Mouse (Mus musculus): Measurements from ENCODE around the gene Ppm1d.

The Ppm1d gene

GRCm38 (mm10) chr11:85310713-85311574 is at the start of gene Ppm1d:
Gene Ppm1d (plus strand): TSS chr11:85311244.
- DNase-seq (ENCODE audit: low spot score in 2 of 2) = peak; percentile 85 to 97

GRCm38 (mm10) chr11:85264635-85265034 is 46.4 kb upstream of the Ppm1d start:
- DNase-seq (ENCODE audit: low spot score in 2 of 2) = no peak

- DNase-seq (ENCODE audit: low spot score in 2 of 2) = no peak
Measured at GRCm38 (mm10) chr11:85267393-85267792, 43.7 kb upstream of the Ppm1d start.

- peak in 1 of 2 experiments; percentile 17 for DNase-seq (ENCODE audit: low spot score in 2 of 2)
Measured at GRCm38 (mm10) chr11:85270631-85271030, 40.4 kb upstream of the Ppm1d start.

GRCm38 (mm10) chr11:85273299-85273698 is 37.7 kb upstream of the Ppm1d start:
- no peak for DNase-seq (ENCODE audit: low spot score in 2 of 2)

- DNase-seq (ENCODE audit: low spot score in 2 of 2) = no peak
Measured at GRCm38 (mm10) chr11:85275151-85275550, 35.9 kb upstream of the Ppm1d start.

GRCm38 (mm10) chr11:85277609-85278008 is 33.4 kb upstream of the Ppm1d start:
- DNase-seq (ENCODE audit: low spot score in 2 of 2) = no peak

GRCm38 (mm10) chr11:85278175-85278574 is 32.9 kb upstream of the Ppm1d start:
- DNase-seq (ENCODE audit: low spot score in 2 of 2) = no peak

GRCm38 (mm10) chr11:85281219-85281878 is 29.7 kb upstream of the Ppm1d start:
- no peak for DNase-seq (ENCODE audit: low spot score in 2 of 2)

- DNase-seq (ENCODE audit: low spot score in 2 of 2) = no peak
Measured at GRCm38 (mm10) chr11:85297953-85298352, 13.1 kb upstream of the Ppm1d start.

- DNase-seq (ENCODE audit: low spot score in 2 of 2) = no peak
Measured at GRCm38 (mm10) chr11:85299880-85300279, 11.2 kb upstream of the Ppm1d start.

GRCm38 (mm10) chr11:85301161-85301560 is 9.9 kb upstream of the Ppm1d start:
- DNase-seq (ENCODE audit: low spot score in 2 of 2) = no peak

GRCm38 (mm10) chr11:85301836-85302235 is 9.2 kb upstream of the Ppm1d start:
- DNase-seq (ENCODE audit: low spot score in 2 of 2) = no peak

GRCm38 (mm10) chr11:85306577-85307260 is 4.3 kb upstream of the Ppm1d start:
- no peak for DNase-seq (ENCODE audit: low spot score in 2 of 2)

GRCm38 (mm10) chr11:85308799-85309198 is 2.2 kb upstream of the Ppm1d start:
- DNase-seq (ENCODE audit: low spot score in 2 of 2) = no peak

- DNase-seq (ENCODE audit: low spot score in 2 of 2) = no peak
Measured at GRCm38 (mm10) chr11:85310407-85310712, 684 bp upstream of the Ppm1d start.

GRCm38 (mm10) chr11:85311645-85312490 is 824 bp downstream of the Ppm1d start:
- peak in 1 of 2 experiments; percentile 44 for DNase-seq (ENCODE audit: low spot score in 2 of 2)

- peak; percentile 43 to 67 for DNase-seq (ENCODE audit: low spot score in 2 of 2)
Measured at GRCm38 (mm10) chr11:85312818-85313217, 1.8 kb downstream of the Ppm1d start.

- no peak for DNase-seq (ENCODE audit: low spot score in 2 of 2)
Measured at GRCm38 (mm10) chr11:85313361-85313760, 2.3 kb downstream of the Ppm1d start.

- no peak for DNase-seq (ENCODE audit: low spot score in 2 of 2)
Measured at GRCm38 (mm10) chr11:85323567-85324330, 12.7 kb downstream of the Ppm1d start.

GRCm38 (mm10) chr11:85328717-85329116 is 17.7 kb downstream of the Ppm1d start:
- no peak for DNase-seq (ENCODE audit: low spot score in 2 of 2)
